Mouse (Mus musculus) fat pad, adult 2 months (tissue): ENCODE data around the gene Tll2.

ENCODE experiments used
- DNase-seq: peaks from one replicate; pipeline ENCODE4 v3.0.0-alpha.2; 2011; ENCODE audit warnings: low read depth, low spot score; ENCODE audit errors: extremely low read depth

The Tll2 gene

DNA sequence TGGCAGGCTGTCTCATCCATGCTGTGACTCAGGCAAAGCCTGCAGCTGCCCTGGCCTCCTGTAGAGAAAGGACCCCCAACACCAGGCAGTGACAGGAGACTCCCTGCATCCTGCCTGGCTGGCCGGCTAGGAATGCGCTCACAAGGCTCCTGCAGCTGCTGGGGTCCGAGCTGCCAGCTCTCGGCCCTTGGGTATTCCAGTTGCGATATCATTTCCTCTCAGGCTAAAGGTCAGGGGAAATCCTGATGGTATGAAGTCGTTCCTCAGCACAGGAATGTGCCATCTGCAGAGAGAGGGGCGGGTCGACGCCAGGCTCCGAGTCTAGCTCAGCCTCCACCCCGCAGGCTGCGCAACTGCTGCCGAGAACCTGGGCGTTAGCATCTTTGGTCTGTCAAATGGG, 46.2 kb downstream of the Tll2 start:
- no peak for DNase-seq

DNA sequence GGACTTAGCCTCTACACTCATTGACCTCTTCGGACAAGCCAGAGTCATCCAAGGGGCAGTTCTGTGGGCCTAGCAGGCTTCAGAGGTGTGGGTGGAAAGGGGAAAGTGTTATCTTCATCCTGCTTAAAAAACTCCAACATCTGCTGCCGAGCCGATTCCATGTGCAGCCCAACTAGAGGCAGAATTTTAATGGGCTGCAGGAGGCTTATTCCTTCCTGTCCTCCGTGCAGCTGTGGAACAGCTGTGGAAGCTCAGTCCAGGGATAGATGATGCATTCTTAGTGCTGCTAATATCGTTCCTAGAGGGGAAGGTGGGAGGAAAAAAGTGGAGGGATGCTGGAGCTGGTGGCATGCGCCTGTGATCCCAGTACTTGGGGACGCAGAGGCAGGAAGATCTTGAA, 52.0 kb downstream of the Tll2 start:
- DNase-seq, result no peak

GRCm38 (mm10) chr19:41152462-41152861, 54.2 kb downstream of the Tll2 start:
- DNase-seq, result peak; percentile 95

DNA sequence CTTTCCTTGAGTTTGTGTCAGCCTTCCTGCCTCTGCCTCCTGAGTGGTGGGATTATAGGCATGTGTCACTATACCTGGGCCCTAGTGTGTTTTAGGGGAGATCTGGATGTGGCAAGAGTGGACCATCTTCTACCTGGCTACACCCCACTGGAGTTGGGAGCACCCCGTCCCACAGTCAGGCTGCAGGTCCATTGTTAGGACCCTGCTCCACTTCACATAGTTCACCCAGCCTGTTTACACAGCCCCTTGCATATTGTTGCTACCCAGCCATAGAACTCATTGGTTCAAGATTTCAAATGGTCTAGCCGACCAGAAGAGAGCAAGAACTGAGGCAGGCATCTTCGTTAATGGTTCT, 54.6 kb downstream of the Tll2 start:
- no peak for DNase-seq

DNA sequence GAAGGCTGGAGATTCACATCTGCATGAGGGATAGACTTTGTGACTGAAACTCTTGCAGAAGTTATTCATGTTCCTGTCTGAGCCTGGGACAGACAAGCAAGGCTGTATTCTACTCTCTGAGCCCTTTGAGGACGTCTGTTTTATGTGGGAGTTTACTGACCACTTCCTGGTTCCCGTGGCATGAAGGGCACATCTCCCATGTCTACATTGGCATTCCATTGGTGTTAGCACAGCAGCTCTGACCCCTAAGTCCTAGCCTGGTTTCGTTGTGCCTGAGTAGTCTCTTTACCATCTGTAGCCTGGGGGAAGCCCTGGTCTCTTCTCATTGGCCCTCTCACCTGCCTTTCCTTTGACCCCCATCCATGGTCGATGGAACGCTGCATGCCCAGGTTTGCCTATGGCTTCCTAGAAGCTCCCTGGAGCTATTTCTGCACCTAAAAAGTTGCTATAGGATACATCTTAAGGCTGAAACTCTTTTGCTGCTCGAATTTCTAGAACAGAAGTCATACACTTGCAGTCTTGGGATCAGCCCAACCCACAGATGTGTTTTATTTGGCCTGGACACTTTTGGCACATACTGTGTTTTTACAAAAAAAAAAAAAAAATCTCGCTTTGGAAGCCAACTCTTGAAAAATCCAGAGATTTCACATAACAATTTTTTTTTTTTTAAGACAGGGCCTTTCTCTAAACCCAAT, 55.2 kb downstream of the Tll2 start:
- no peak for DNase-seq

GRCm38 (mm10) chr19:41140961-41141360, 65.7 kb downstream of the Tll2 start:
- no peak for DNase-seq

DNA sequence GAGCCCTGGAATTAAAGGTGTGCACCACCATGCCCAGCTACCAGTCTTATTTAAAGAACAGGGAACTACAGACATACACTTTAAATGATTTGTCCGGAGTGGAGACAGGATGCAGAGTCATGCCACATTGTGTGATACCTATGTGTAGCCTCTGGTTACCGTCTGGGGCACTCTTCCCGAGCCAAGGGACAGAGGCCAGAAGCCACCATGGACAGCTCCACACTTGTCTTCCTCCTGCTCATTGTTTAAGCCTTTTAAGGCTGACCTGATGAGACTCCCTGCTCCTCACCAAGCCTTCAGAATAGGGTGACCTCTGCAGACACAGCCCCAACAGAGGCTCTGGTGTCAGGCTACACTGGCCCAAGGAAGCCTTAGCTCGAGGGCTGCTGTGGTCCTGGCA, 67.0 kb downstream of the Tll2 start:
- no peak for DNase-seq

DNA sequence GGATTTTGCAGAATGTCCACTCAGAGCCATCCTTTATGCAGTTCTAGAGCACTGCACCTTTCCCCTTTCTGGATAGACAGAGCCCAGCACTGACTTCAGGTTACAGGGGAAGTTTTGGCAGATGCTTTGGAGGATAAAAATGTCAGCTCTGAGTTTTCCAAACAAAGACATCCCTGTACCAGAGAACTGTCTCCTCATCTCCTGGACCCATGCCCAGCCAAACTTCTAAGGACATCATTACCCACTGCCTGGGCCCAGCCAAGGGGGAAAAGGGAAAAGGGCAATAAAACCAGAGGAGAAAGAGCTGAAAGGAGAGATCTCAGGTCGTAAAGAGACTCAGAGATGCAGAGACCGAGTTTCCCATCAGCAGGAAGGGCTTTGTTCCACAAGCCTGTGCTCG, 83.6 kb downstream of the Tll2 start:
- no peak for DNase-seq

DNA sequence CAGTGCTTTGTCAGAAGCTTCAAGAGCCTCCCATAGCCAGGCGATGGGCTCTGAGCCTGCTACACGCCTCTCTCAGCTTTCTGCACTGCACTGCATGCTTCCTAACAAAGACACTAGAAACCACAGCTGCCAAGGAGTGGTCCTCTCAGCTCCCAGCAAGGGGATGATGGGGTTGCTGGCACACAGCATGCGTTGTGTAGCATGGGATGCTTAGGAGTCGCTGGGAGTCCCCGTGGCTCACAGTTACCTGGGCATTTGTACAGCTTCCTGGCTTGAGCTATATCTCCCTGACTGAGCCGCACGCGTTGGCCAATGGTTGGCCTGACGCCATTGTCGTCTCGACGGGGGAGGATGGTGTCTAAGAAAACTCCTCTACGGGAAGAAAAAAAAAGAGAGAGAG, 86.7 kb downstream of the Tll2 start:
- no peak for DNase-seq

DNA sequence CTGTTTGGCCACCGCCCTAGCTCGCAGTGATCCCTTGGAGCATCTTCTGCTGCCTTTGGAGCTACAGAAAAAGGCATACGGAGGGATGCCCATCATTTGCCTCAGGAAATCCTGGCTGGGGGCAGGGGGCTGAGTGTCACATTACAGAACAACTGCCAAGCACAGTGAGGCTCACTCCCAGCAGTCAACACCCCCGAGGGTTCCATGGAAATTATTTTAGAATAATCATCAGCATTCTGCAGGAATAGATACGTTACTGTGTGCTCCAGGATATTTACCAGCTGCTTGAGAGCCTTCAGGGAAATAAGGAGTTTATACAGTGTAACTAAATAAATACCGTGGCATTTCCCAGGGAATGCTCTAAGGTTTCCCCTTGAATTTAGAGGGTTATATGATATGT, 88.3 kb downstream of the Tll2 start:
- DNase-seq, result no peak

DNA sequence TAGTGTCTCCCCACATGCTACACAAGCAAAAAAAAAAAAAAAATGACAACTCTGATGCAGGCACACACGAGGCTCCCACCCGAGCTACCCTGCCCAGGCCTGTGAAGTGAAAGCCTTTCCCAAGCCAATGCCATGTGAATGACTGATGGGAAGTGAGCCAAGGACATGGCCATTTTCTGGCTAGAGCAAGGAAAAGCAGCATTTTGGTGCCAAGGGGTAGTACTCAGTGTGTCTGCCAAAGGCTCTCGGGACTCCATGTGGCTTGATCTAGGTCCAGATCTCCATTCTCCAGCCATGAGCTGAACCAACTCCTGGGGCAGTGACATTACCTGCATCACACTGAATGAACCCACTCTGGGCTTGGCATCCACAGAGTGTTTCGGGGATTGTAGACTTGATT, 89.3 kb downstream of the Tll2 start:
- peak; percentile 51 for DNase-seq

GRCm38 (mm10) chr19:41114611-41115010, 92.0 kb downstream of the Tll2 start:
- DNase-seq, result no peak

GRCm38 (mm10) chr19:41113911-41114531, 92.6 kb downstream of the Tll2 start:
- no peak for DNase-seq

DNA sequence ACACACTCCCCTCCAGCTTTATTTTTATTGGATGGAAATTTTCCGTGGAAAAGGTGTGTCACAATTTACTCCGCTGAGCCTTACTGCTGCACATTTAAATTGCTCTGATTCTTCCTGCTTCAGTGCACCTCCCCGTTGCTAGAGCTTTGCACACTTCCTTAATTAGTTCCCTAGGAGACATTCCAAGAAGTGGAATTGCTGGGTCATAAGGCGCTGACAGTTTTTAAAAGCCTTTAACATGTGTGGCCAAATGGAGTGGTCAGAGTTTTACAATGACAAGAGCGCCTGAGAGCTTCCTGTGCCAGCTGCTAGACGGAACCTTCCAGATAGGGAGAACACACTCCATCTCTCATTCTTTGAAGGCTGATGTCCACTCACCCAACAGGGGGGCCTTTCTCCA, 94.0 kb downstream of the Tll2 start:
- no peak for DNase-seq

DNA sequence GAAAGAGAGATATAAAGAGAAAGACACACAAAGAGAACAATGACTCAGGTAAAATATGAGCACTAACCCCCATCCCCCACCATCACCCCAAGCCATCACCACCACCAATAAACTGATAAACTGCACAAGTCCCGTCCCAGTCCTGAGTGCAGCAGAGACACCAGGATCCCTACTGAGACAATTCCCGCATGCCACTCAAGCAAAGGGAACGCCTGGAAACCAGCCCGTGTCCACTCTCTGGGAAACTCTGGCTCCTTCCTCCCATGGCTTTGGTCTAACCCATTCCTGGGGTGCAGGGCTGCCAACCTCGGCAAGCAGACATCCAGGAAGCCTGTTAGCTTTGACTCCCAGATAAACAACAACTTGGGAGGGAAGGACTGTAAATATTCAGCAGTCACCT, 96.6 kb downstream of the Tll2 start:
- DNase-seq, result no peak

- peak; percentile 34 for DNase-seq
Measured at GRCm38 (mm10) chr19:41109496-41109895, 97.1 kb downstream of the Tll2 start.

DNA sequence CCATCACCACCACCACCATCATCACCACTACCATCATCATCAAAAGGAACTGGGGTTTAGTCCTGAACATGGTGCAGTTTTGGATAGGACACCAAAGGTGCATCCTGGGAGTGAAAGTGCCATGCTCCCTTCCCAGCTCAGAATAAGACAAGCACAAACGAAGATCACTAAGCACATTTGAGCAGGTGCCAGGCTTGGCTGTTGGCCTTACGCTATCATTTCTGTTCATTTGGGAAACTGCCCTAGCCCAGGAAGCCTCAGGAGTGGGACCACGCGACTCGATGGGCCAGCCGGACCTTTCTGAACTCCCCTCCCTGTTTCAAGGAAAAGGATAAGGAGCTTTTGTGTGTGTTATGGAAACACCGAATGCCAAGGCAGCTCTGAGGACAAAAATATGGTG, 98.0 kb downstream of the Tll2 start:
- no peak for DNase-seq

DNA sequence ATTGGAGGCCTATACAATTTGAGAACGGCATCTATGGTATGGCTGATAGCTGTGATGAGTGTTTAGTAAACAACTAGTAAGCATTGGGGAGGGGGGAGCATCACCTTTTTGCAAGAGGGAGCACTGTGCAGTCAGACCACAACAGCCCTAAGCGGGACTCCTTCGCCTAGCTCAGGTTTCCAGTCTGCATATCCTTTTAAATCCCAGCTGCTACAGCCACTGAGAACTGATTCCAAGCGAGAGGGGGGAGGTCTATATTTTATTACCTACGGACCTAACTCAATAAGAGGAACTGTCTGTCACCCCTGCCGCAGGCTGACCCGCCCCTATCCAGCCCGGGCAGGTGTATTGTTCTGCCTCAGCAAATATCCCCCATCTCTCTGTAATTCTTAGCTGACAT, 99.1 kb downstream of the Tll2 start:
- no peak for DNase-seq

- DNase-seq, result no peak
Measured at GRCm38 (mm10) chr19:41104922-41105321, 101.7 kb downstream of the Tll2 start.

- peak; percentile 33 for DNase-seq
Measured at GRCm38 (mm10) chr19:41101390-41101789, 105.2 kb downstream of the Tll2 start.

DNA sequence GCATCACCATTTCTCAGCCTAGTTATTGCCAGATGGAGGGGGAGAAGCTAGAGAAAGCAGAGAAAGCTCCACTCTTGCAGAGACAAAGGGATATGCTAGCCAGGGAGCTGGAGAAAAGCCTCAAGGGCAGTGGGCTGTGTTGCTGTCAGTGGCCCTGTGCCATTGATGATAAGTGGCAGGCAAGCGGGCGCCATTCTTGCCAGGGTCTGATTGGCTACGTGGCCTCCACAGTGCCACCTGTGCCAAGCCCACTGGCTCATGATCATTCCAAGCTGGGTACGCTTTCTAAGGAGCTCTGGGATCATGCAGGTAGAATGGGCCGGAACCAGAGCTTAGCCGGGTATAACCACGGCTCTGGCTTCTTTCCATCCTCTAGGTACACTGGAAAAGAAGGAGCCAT, 105.8 kb downstream of the Tll2 start:
- no peak for DNase-seq

GRCm38 (mm10) chr19:41097038-41097437, 109.6 kb downstream of the Tll2 start:
- no peak for DNase-seq

DNA sequence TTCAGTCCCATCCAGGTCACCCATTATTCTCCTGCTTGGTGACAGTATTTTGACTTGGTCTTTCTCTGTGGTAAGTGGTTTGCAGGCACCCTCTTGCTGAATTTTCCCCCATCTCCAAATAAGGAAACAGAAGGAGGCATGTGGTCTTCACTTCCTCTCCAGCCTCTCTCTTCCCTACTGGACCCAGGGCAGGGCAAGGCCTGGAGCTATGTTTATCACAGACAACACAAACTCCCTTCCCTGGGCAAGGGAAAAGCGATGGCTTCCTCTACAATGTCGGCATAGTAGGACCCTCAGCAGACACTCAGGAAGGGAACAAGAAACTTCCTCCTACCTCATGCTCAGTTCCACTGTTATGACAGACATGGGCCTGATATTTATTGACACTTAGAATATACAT, 114.7 kb downstream of the Tll2 start:
- DNase-seq, result no peak
